Mouse (Mus musculus) kidney, adult 9 months (tissue): ENCODE data around the gene Gm20721.
"Not testable (repeated sequence)": the region's sequence is repeated elsewhere in the genome, so short reads cannot be mapped to it uniquely, and the experiment has no call there.

Experiments used
- DNase-seq: peaks from one replicate; pipeline ENCODE4 v3.0.0; 2022

The Gm20721 gene

GRCm38 (mm10) chr2:174346612-174346998, at the start of gene Gm20721:
Gm20721 (minus strand) TSS chr2:174346712.
- no peak for DNase-seq

- no peak for DNase-seq
Observed at GRCm38 (mm10) chr2:174393383-174393782, 46.9 kb upstream of the Gm20721 start.

- DNase-seq = no peak
Observed at GRCm38 (mm10) chr2:174392554-174392953, 46.0 kb upstream of the Gm20721 start.

GRCm38 (mm10) chr2:174391936-174392335, 45.4 kb upstream of the Gm20721 start:
- DNase-seq = no peak

GRCm38 (mm10) chr2:174381021-174381420, 34.5 kb upstream of the Gm20721 start:
- no peak for DNase-seq

GRCm38 (mm10) chr2:174366571-174366970, 20.1 kb upstream of the Gm20721 start:
- DNase-seq = no peak

GRCm38 (mm10) chr2:174359656-174360055, 13.1 kb upstream of the Gm20721 start:
- no peak for DNase-seq

GRCm38 (mm10) chr2:174358516-174358915, 12.0 kb upstream of the Gm20721 start:
- no peak for DNase-seq

- not testable (repeated sequence) for DNase-seq
Observed at GRCm38 (mm10) chr2:174346999-174347668, 622 bp upstream of the Gm20721 start.

- peak; percentile 26 for DNase-seq
Observed at GRCm38 (mm10) chr2:174344996-174345395, 1.5 kb downstream of the Gm20721 start.

- peak; percentile 95 for DNase-seq
Observed at GRCm38 (mm10) chr2:174344003-174344655, 2.4 kb downstream of the Gm20721 start.

- no peak for DNase-seq
Observed at GRCm38 (mm10) chr2:174343566-174343965, 2.9 kb downstream of the Gm20721 start.

- DNase-seq = peak; percentile 17
Observed at GRCm38 (mm10) chr2:174342793-174343400, 3.6 kb downstream of the Gm20721 start.

GRCm38 (mm10) chr2:174340893-174341580, 5.5 kb downstream of the Gm20721 start:
- peak; percentile 23 for DNase-seq

- DNase-seq = no peak
Observed at GRCm38 (mm10) chr2:174340229-174340892, 6.2 kb downstream of the Gm20721 start.

GRCm38 (mm10) chr2:174339701-174340100, 6.8 kb downstream of the Gm20721 start:
- no peak for DNase-seq

GRCm38 (mm10) chr2:174337275-174337674, 9.2 kb downstream of the Gm20721 start:
- no peak for DNase-seq

- no peak for DNase-seq
Observed at GRCm38 (mm10) chr2:174334415-174334814, 12.1 kb downstream of the Gm20721 start.

- no peak for DNase-seq
Observed at GRCm38 (mm10) chr2:174333239-174333890, 13.1 kb downstream of the Gm20721 start.

- no peak for DNase-seq
Observed at GRCm38 (mm10) chr2:174331282-174332030, 15.1 kb downstream of the Gm20721 start.

- DNase-seq = peak; percentile 70
Observed at GRCm38 (mm10) chr2:174330616-174331191, 15.8 kb downstream of the Gm20721 start.
